Mouse (Mus musculus): Measurements from ENCODE around the gene Pnpla8. TPM values are rescaled to one million over a fixed set of nuclear protein-coding genes. Genes with fewer than 3 reads are reported as not detected.

Pnpla8 gene
- polyA plus RNA-seq, 1 experiment from 2014 or later = 53.5 TPM

GRCm38 (mm10) chr12:44281534-44281933 is 60.4 kb downstream of the Pnpla8 start:
- TF ChIP-seq EP300 (optimal IDR thresholded peaks at IDR 0.05) (no peak), CTCF (IDR thresholded peaks at IDR 0.05; ENCODE audit: low read depth) (no peak)
- Histone ChIP-seq H3K4me2 (replicated peaks; ENCODE audit: low read depth) (no peak overlapping the region), H3K9me3 (ENCODE audit: control insufficient read depth, low read length) (no peaks in the 10 kb centered on the region), H3K27ac (replicated peaks) (no peak overlapping the region), H3K4me1 (replicated peaks; ENCODE audit: control insufficient read depth, insufficient read depth) (no peaks in the 10 kb centered on the region), H3K4me3 (ENCODE audit: low read depth, low read length) (no peak overlapping the region), H3K27me3 (ENCODE audit: control insufficient read depth, insufficient read depth, low read length) (no peaks in the 10 kb centered on the region), H3K36me3 (ENCODE audit: control insufficient read depth, insufficient read depth, low read length) (peaks cover 3% of the 10 kb centered on the region; the same call in 1 of the 2 replicates), H3K9ac (ENCODE audit: low read length) (no peak overlapping the region)
- ATAC-seq (ENCODE audit: low FRiP score, low TSS enrichment) = no peak
- peak; percentile 56 for DNase-seq (ENCODE audit: low spot score)
- WGBS = 50% methylated on average over 3 of the region's 3 CpGs

GRCm38 (mm10) chr12:44283378-44283777 is 62.2 kb downstream of the Pnpla8 start:
- Histone ChIP-seq H3K4me1 (replicated peaks; ENCODE audit: control insufficient read depth, insufficient read depth) (no peaks in the 10 kb centered on the region), H3K27ac (replicated peaks) (no peak overlapping the region), H3K4me2 (replicated peaks; ENCODE audit: low read depth) (no peak overlapping the region), H3K27me3 (ENCODE audit: control insufficient read depth, insufficient read depth, low read length) (no peaks in the 10 kb centered on the region), H3K4me3 (ENCODE audit: low read depth, low read length) (no peak overlapping the region), H3K9ac (ENCODE audit: low read length) (no peak overlapping the region), H3K9me3 (ENCODE audit: control insufficient read depth, low read length) (no peaks in the 10 kb centered on the region), H3K36me3 (ENCODE audit: control insufficient read depth, insufficient read depth, low read length) (peaks cover 3% of the 10 kb centered on the region; the same call in 1 of the 2 replicates)
- DNase-seq (ENCODE audit: low spot score) = no peak
- 52% methylated on average over 9 of the region's 9 CpGs for WGBS
- TF ChIP-seq EP300 (optimal IDR thresholded peaks at IDR 0.05) (no peak), CTCF (IDR thresholded peaks at IDR 0.05; ENCODE audit: low read depth) (no peak)
- ATAC-seq (ENCODE audit: low FRiP score, low TSS enrichment) = no peak

DNA sequence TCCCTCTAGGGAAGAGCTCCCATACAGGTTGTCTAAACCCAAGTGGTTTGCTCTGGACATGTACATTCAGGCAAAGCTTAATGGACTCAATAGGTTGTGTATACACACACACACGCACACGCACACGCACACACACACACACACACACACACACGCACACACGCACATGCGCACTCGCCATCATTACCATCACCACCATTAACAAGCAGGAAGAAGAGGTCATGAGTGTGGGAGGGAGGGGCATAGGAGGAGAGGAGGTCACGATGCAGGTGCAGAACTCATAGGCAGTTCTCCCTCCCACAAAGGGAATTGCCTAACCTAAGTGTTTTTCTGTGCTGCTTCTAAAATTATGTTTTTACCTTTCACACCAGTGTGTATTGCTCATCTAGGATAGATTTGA is 65.8 kb downstream of the Pnpla8 start:
- H3K4me2 ChIP-seq (replicated peaks; ENCODE audit: low read depth) = no peak overlapping the region
- 89% methylated on average over 8 of the region's 8 CpGs for WGBS
- ATAC-seq (ENCODE audit: low FRiP score, low TSS enrichment) (no peak), DNase-seq (ENCODE audit: low spot score) (no peak)
- peaks cover 3% of the 10 kb centered on the region; the same call in 1 of the 2 replicates for H3K36me3 ChIP-seq (ENCODE audit: control insufficient read depth, insufficient read depth, low read length)
- no peaks in the 10 kb centered on the region for H3K27me3 ChIP-seq (ENCODE audit: control insufficient read depth, insufficient read depth, low read length)
- TF ChIP-seq EP300 (optimal IDR thresholded peaks at IDR 0.05) = no peak
- TF ChIP-seq CTCF (IDR thresholded peaks at IDR 0.05; ENCODE audit: low read depth) = no peak
- no peaks in the 10 kb centered on the region for H3K9me3 ChIP-seq (ENCODE audit: control insufficient read depth, low read length)
- no peak overlapping the region for H3K9ac ChIP-seq (ENCODE audit: low read length)
- H3K4me3 ChIP-seq (ENCODE audit: low read depth, low read length) = no peak overlapping the region
- H3K27ac ChIP-seq (replicated peaks) = no peak overlapping the region
- no peaks in the 10 kb centered on the region for H3K4me1 ChIP-seq (replicated peaks; ENCODE audit: control insufficient read depth, insufficient read depth)

GRCm38 (mm10) chr12:44292281-44292680 is 71.1 kb downstream of the Pnpla8 start:
- Histone ChIP-seq H3K4me3 (ENCODE audit: low read depth, low read length) (no peak overlapping the region), H3K9ac (ENCODE audit: low read length) (no peak overlapping the region), H3K9me3 (ENCODE audit: control insufficient read depth, low read length) (no peaks in the 10 kb centered on the region), H3K4me1 (replicated peaks; ENCODE audit: control insufficient read depth, insufficient read depth) (no peaks in the 10 kb centered on the region), H3K27me3 (ENCODE audit: control insufficient read depth, insufficient read depth, low read length) (no peaks in the 10 kb centered on the region), H3K36me3 (ENCODE audit: control insufficient read depth, insufficient read depth, low read length) (no peaks in the 10 kb centered on the region; the same call in 1 of the 2 replicates), H3K27ac (replicated peaks) (no peak overlapping the region), H3K4me2 (replicated peaks; ENCODE audit: low read depth) (no peak overlapping the region)
- ATAC-seq (ENCODE audit: low FRiP score, low TSS enrichment) (0 out of 2 replicates have a peak, but pooled peaks have one; percentile 40), DNase-seq (ENCODE audit: low spot score) (peak; percentile 34)
- peak; percentile 85 for TF ChIP-seq CTCF (IDR thresholded peaks at IDR 0.05; ENCODE audit: low read depth)
- TF ChIP-seq EP300 (optimal IDR thresholded peaks at IDR 0.05) = no peak

DNA sequence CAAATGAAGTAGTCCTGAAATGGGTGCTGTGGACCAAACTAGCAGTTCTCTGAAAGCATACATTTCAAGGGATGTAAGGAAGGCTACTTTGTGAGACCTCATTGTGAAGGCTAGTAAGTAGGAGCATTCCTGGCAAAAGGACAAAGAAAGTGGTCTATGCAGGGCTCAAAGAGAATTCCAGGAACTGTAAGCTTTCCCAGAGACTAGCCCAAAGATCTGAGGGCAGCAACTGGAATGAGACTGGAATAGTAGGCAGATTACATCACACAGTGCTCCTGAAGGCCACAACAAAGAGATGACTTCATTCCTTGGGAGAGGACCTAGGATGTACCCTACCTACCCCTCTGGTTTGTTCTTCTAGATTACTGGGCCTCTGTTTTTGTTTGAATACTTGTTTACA is 79.6 kb downstream of the Pnpla8 start:
- no peak for ATAC-seq (ENCODE audit: low FRiP score, low TSS enrichment)
- H3K4me3 ChIP-seq (ENCODE audit: low read depth, low read length) = no peak overlapping the region
- H3K9ac ChIP-seq (ENCODE audit: low read length) = no peak overlapping the region
- H3K27me3 ChIP-seq (ENCODE audit: control insufficient read depth, insufficient read depth, low read length) = no peaks in the 10 kb centered on the region
- H3K4me2 ChIP-seq (replicated peaks; ENCODE audit: low read depth) = no peak overlapping the region
- H3K4me1 ChIP-seq (replicated peaks; ENCODE audit: control insufficient read depth, insufficient read depth) = no peaks in the 10 kb centered on the region
- no peak for TF ChIP-seq EP300 (optimal IDR thresholded peaks at IDR 0.05)
- TF ChIP-seq CTCF (IDR thresholded peaks at IDR 0.05; ENCODE audit: low read depth) = no peak
- no peak overlapping the region for H3K27ac ChIP-seq (replicated peaks)
- peaks cover 2% of the 10 kb centered on the region; the same call in 1 of the 2 replicates for H3K36me3 ChIP-seq (ENCODE audit: control insufficient read depth, insufficient read depth, low read length)
- DNase-seq (ENCODE audit: low spot score) = no peak
- no peaks in the 10 kb centered on the region for H3K9me3 ChIP-seq (ENCODE audit: control insufficient read depth, low read length)

GRCm38 (mm10) chr12:44304012-44304411 is 82.8 kb downstream of the Pnpla8 start:
- TF ChIP-seq EP300 (optimal IDR thresholded peaks at IDR 0.05) = no peak
- no peak for TF ChIP-seq CTCF (IDR thresholded peaks at IDR 0.05; ENCODE audit: low read depth)
- Histone ChIP-seq H3K36me3 (ENCODE audit: control insufficient read depth, insufficient read depth, low read length) (peaks cover 7% of the 10 kb centered on the region), H3K27ac (replicated peaks) (no peak overlapping the region), H3K4me3 (ENCODE audit: low read depth, low read length) (no peak overlapping the region), H3K27me3 (ENCODE audit: control insufficient read depth, insufficient read depth, low read length) (no peaks in the 10 kb centered on the region), H3K9ac (ENCODE audit: low read length) (no peak overlapping the region), H3K4me2 (replicated peaks; ENCODE audit: low read depth) (no peak overlapping the region), H3K4me1 (replicated peaks; ENCODE audit: control insufficient read depth, insufficient read depth) (no peaks in the 10 kb centered on the region), H3K9me3 (ENCODE audit: control insufficient read depth, low read length) (no peaks in the 10 kb centered on the region)
- DNase-seq (ENCODE audit: low spot score) = no peak
- WGBS = 95% methylated on average over 1 of the region's 1 CpGs
- ATAC-seq (ENCODE audit: low FRiP score, low TSS enrichment) = no peak
